Mouse (Mus musculus) heart, adult 2 months (tissue): ENCODE data around the gene Brwd1.

Experiments
- CTCF ChIP-seq: fragments of 200-600 bp; IDR thresholded peaks from 2 replicates; pipeline ENCODE4 v1.8.1; 2022; ENCODE audit warnings: antibody characterized with exemption, mild to moderate bottlenecking, moderate library complexity
- EP300 ChIP-seq: fragments of 200-500 bp; IDR thresholded peaks from 2 replicates; pipeline ENCODE4 v1.6.1; 2011; ENCODE audit warnings: low read depth, low read length, control low read depth; ENCODE audit not compliant: insufficient read depth
- POLR2A ChIP-seq: fragments of 200-500 bp; IDR thresholded peaks from 2 replicates; pipeline ENCODE4 v1.6.1; 2011; ENCODE audit warnings: mild to moderate bottlenecking, low read depth, low read length, control low read depth; ENCODE audit not compliant: insufficient read depth

GRCm38 (mm10) chr16:95983601-95984000 is 98.7 kb downstream of the Brwd1 start:
- TF ChIP-seq CTCF (peak; percentile 44), POLR2A (no peak), EP300 (no peak)
